Mouse (Mus musculus): ENCODE results near the gene Krtcap3. TPM values are rescaled to one million over a fixed set of nuclear protein-coding genes. Genes with fewer than 3 reads are reported as not detected.
A peak's percentile ranks its signal among the peaks of the same experiment; 100 is the strongest.

Krtcap3 gene
- total RNA-seq, 2 experiments from 2014 or later, result 2.8 to 3.2 TPM

DNA sequence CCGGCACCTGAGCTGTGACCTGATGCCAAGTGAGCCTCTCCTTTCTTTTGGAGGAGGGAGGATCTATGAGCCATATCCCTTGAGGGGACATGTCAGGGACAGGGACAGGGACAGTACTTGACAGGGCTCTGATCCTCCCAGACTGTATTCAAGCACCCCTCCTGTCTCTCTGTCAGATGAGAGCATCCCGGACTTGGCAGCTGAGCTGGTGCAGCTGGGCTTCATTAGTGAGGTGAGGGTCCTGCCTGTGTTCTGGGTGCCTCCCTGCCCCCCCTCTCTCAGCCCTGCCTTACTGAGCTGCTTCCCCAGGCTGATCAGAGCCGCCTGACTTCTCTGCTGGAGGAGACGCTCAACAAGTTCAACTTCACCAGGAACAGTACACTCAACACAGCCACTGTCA, 775 bp upstream of the Krtcap3 start:
- intact Hi-C loops (cut with DNase I), result no loop called here
- no peak for DNase-seq

DNA sequence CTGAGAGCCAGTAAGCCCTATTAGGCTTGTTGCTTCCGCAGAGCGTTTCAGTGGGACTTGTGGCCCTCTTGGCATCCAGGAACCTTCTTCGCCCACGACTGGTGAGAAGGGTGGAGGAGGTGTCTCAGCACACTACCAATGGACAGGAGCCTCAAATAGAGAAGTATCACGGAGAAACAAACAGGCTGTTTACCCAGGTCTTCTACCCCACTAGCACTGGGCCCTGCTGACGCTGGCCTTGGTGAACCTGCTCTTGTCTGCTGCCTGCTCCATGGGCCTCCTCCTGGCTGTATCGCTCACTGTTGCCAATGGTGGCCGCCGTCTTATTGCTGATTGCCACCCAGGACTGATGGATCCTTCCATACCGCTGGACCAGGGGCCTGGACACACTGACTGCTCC, 660 bp downstream of the Krtcap3 start:
- intact Hi-C loops (cut with DNase I), result no loop called here
- DNase-seq, result no peak

DNA sequence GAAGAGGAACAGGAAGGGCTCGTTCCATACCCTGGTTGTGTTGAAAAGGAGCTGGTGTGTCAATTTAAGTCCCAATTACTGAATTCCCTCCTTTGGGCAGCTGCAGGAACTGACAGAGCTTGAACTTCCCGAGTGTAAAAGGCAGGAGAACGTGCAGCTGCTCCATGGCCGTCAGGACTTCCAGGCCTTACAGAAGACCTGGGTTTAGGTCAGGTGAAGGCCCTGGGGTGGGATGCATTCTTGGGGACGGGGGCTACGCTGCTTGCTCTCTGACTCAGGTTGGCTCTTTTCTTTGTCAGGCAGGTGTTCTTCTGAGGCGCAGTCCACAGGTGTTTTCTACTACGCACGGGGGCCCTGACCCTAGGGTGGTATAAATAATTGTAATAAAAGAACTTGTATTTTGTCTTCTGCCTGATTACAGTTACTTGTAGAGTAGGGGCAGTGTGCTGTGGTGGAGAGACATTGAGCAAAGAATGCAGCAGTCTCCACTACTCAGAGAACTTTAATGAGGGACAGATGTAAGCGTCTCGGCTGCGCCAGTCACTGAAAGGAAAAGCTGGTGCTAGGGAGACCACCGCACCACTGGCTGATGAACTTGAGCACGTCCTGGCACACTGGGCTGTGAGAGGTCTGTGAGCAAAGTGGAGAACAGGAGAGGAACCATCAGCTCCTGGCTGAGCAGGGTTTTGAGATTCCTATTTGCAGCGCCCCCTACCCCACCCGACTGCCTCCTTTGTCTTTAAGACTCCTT, 1.5 kb downstream of the Krtcap3 start:
- no peak for DNase-seq

DNA sequence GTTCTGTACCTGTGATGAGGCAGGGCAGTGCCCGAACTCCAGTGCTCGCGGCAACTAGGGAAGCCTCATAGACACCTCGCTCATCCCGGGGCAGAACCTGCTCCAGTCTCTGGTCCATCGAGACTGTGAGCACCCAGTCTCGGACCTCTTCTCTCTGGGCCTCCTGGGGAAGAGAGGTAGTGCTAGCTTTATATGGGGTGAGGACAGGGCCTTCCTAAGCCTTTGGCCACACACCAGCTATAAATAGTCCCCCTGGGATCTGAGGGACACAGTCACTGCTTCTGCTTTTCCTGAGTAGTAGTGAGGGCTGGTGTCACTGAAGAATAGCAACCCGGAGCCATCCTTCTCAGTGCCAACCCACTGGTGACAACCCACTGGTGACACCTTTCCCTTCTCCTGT, 2.3 kb downstream of the Krtcap3 start:
- intact Hi-C loops (cut with DNase I), result no loop called here
- no peak for DNase-seq

More for the DNA sequence above, 1.5 kb downstream of the Krtcap3 start:
- intact Hi-C loops (cut with DNase I), result no loop called here

DNA sequence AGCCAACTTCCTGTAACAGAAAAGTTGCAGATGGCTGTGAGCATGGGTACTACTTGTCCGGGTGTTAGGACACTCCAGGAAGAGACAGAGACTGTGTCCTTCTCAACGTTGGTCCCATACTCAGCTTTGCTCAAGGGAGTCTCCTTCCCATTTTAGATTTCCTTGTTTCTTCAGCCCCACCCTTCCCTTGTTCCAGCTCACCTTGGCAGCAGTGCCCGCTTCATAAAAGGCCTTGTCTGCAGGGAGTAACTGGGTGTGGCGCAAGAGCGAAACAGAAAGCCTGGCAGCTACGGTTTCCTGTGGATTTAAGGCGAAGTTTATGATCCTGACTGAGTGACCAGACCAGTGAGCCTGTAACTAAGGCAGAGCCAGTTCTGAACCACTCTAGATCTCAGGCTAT, 3.0 kb downstream of the Krtcap3 start:
- intact Hi-C loops (cut with DNase I), result no loop called here
- peak; percentile 35 to 36 for DNase-seq

DNA sequence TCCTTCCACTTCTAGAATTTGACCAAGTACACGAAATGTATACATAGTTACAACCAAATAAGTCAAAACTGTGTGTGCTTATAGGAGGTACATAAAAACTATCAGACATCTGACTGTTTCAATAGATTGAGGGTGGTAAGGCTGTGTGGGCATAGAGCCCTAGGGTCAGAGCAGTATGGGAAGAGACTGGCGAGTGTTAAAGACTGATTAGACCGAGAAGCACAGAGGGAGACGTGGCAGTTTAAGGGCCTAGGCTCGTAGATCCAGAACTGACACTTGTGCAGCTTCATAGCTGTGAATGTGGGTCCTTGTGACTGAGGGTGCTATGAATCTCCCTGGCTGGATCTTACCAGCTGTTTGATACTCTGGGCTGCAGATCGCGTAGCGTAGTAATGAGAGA, 3.4 kb downstream of the Krtcap3 start:
- intact Hi-C loops (cut with DNase I), result no loop called here
- no peak for DNase-seq

DNA sequence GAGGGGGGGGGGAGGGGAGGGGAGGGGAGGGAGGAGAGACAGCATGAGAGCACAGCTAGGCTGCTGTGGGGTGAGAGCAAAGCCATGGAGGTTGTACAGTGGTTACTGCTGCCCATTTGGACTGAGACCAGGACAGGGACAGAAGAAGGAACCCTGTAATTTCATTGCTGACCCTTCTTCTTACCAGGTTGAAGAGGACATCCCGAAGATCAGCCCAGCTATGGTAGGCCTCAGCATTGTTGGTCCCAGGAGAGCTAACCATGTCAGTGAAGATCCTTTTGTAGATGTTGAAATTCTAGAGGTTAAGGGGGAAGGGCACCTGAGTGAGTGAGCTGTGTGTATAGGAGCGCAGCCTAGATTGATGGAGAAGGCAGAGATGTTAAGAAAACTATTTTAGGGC, 3.9 kb downstream of the Krtcap3 start:
- intact Hi-C loops (cut with DNase I), result no loop called here
- no peak for DNase-seq

DNA sequence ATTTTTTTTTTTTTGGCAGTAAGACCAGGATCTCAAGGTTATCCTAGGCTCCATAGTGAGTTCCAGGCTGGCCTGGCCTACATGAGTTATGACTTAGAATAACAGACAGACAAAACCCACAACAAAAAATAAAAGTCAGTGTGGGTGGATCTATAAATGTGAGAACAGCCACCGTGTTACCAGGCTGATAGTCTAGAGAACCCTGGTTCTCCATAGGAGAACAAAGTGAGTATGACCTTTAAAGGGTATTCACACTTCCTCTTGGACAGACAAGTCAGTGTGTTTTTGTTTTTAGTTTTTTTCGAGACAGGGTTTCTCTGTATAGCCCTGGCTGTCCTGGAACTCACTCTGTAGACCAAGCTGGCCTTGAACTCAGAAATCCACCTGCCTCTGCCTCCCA, 4.5 kb downstream of the Krtcap3 start:
- intact Hi-C loops (cut with DNase I), result no loop called here
- no peak for DNase-seq

DNA sequence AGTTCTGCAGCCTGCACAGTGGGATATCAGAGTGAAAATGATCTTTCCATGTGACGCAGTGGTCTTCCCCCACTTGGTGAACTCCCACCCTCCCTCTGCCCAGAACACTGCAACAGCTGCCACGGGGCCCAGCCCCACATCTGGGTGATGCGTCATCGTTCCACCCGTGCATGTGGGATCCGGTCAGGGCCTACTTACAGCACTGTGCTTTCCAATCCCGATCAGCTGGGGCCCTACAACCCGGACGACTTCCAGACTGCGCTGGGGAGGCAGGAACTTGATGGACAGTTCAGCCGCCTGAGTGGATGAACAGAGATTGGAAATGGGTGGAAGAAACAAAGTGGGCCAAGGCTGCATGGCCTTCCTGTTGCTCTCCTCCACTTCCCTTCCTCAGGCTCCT, 6.1 kb downstream of the Krtcap3 start:
- DNase-seq, result peak in 1 of 2 experiments; percentile 12
- intact Hi-C loops (cut with DNase I), result no loop called here

DNA sequence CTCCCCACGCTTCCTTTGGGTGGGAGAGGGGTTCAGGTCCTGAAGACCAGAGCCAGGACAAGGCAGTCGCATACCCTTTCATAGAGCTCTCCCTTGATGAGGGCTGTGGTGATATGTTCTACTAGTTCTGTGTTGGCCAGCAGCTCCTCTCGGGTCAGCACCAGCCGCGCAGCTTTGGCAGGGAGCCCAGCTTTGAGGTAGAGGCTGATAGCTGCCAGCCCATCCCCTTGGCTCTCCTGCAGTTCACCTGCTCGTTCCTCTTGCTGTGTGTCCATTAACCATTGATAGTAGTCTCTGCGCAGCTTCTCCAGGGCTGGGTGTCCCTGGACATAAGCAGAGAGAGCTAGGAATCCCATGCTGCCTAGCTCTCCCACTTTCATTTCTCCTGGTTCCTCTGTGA, 14.6 kb downstream of the Krtcap3 start:
- intact Hi-C loops (cut with DNase I), result no loop called here
- DNase-seq, result peak in 1 of 2 experiments; percentile 38

DNA sequence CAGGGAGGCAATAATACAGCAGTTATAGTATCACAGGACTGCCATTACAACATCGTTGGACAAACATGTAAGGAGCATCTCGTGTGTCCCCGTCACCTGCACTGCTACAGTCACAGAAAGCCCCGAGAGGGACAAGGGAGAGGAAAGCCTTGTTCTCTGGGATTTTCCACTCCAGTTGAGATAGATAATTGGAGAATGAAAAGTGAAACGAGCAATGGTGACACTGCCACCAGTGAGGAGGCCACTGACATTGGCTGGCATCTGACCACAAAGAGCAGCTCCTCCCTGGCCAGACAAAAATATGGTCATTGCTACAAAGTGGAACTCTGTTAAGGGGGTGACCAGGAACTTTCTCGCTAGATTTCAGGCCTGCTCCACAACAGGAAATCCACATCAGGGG, 16.2 kb downstream of the Krtcap3 start:
- intact Hi-C loops (cut with DNase I), result no loop called here
- no peak for DNase-seq

DNA sequence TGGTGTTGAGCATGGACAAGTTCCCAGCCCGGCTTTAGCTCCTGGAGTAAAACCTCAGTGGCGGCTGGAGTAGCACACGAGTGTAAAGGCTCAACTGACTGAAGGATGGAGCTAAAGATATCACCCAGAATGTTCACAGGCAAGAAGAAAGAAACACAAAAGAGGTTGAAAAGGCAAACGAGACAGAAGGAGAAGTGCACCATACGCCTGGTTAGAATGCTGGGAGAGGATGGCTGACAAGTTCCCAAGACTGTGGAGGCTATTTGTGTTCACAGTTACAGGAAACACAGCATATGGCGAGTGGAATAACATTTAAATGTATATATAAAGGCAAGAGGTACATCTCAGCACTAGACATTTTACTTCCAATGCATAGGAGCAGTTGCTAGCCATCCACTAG, 21.5 kb downstream of the Krtcap3 start:
- intact Hi-C loops (cut with DNase I), result no loop called here
- no peak for DNase-seq

DNA sequence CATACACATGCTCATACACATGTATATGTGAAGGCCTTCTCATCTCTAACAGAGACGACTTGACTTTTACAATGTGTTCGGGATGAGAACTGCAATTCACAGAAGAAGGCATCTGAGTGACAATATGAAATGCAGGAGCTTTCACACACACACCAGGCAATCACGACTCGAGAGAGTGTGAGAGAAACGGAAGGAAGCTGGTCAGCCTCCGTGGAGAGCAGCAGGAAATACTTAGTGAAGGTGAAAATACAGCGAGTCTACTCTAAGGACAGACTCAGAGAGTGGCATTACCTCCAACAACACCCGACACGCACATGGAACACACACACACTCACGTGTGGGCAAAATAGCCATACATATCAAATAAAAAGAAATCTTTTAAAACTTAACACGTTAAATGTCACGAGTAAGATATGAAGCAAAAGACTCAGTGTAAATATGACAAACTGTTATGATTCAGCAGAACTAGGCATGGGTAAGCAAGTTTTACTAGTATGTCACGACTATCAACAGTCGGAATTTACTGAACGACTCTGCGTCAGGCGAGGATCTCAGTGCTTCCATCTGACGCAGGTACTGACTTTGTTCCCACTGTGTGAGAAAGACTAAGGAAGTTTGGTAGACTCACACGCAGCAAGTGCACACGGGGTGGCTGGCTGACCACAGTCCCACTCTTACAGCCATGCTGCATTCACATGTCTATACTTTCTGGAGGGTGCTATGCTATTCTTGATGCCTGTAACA, 27.9 kb downstream of the Krtcap3 start:
- intact Hi-C loops (cut with DNase I), result no loop called here
- no peak for DNase-seq

DNA sequence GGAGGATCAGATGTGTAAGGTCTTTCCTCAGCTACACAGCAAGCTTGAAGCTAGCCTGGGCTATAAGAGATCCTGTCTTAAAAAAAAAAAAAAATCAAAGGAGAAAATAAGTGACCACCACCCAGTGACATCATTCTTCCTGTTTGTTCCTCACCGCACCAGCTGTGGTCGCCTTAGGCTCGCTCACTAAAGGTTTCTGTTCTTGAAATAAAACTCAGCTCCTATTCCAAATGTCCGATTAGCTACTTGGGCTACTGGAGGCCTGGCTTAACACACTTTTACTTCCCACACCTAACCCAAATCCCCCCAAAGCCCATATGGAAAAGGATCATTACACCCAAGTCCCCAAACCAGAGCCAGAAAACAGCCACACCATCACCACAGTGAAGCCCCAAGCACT, 36.7 kb downstream of the Krtcap3 start:
- DNase-seq, result no peak
- intact Hi-C loops (cut with DNase I), result no loop called here

DNA sequence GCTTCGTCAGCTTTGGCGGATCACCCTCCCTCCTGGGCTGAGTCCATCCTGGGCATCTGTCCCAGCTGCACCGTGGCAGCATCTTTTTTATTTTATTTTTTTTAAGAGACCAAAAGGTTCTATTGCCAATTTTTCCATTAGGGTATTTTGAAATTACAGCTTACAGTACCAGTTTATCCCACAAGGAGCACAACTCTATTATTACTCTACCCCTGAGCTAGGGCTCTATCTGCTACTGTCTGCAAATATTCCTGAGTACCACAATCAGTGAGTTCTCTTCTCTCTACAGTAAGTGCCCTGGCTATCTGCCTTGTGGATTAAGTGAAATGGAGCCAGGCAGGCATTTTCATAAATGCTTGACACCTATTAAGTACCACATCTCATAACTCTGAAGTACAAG, 37.2 kb downstream of the Krtcap3 start:
- peak in 1 of 2 experiments; percentile 17 for DNase-seq
- intact Hi-C loops (cut with DNase I), result no loop called here

DNA sequence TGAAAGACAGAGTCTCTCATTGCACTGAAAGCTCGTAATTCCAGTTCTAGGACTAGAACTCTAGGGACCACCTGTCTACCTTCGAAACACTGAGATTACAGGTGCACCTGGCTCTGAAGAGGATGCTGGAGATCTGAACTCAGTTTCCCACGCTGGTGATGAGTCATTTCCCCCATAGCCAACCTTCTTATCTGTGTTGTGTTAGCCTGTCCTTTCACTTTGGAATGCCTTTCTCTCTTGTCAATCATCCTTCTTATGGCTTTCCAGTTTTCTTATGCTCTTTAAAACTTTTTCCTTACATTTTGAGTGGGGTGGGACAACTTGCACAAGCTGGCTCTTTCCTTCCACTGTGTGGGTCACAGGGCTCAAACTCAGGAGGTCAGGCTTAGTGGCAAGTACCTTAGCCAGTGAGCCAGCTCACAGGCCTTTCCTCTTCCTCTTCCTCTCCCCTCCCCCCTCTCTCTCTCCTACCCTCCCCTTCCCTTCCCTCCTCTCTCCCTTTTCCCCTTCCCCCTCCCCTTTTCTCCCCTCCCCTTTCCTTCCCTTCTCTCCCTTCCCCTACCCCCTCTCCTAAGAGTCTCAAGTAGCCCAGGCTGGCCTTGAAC, 38.2 kb downstream of the Krtcap3 start:
- intact Hi-C loops (cut with DNase I), result loop anchor here (2.0 to 10.0 kb wide), 2 partner anchors 69 to 165 kb away; partner anchors contain the start of genes Ppm1g and Zfp512
- no peak for DNase-seq

DNA sequence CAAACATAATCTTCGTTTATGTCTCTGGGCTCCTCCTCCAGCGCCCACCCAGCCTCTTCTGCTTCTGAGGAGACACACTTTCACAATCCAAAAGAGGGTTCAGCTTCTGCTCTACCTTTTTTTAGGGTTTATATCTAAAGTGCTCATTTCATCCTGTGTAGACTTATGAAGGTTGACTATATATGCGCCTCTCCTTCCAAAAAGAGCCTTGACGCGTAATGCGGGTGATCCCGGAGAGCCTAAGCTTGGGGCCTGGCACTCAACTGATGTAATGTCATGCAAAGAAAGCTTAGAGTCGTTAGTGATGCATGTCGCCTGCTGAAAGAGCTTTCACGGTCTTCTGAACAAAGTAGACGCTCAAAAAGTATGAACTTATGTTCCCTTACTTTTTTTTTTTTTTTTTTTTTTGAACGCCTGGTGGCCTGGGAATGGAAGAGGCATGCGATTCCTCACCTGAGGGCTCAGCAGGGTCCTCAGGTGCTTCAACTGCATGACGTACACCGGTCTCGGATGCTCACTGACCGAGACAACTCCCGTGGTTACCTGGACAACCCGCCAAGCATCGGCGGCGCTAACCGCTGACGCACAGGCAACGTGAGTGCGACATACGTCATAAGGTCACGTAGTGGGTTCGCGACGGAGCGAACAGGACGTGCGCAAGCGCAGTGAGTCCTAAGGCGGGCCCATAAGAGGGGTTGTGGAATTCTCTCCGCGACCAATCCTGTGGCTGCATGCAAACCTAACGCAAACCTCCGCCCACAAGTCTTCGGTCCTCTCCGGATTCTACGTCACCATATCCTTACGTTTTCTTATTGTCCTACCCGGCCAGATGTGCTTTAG, 39.2 kb downstream of the Krtcap3 start, which contains the start of gene Ift172:
TSS of gene Ift172 (minus strand) at position 596 of the 840 bp plus-strand sequence.
- DNase-seq, result peak; percentile 96 to 97
- intact Hi-C loops (cut with DNase I), result loop anchor here (2.0 to 10.0 kb wide), 2 partner anchors 70 to 164 kb away; partner anchors contain the start of genes Ppm1g and Zfp512

DNA sequence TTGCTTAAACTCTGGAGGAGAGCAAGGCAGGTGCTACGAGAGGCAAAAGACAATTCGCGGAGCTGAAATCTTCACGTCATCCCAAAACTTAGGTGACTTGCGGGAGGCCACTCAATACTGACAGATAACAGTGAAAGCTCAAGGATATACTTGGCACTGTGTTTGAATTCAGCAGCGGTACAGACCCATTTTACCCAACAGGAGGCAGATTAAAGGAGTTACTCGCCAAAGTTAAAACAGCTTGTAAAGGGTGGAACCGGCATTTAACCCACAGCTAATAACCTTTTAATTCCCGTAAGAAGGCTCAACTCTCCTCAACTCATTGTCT, 39.8 kb downstream of the Krtcap3 start:
- intact Hi-C loops (cut with DNase I), result loop anchor here (2.0 to 10.0 kb wide), 2 partner anchors 71 to 163 kb away; partner anchors contain the start of genes Ppm1g and Zfp512
- DNase-seq, result no peak

DNA sequence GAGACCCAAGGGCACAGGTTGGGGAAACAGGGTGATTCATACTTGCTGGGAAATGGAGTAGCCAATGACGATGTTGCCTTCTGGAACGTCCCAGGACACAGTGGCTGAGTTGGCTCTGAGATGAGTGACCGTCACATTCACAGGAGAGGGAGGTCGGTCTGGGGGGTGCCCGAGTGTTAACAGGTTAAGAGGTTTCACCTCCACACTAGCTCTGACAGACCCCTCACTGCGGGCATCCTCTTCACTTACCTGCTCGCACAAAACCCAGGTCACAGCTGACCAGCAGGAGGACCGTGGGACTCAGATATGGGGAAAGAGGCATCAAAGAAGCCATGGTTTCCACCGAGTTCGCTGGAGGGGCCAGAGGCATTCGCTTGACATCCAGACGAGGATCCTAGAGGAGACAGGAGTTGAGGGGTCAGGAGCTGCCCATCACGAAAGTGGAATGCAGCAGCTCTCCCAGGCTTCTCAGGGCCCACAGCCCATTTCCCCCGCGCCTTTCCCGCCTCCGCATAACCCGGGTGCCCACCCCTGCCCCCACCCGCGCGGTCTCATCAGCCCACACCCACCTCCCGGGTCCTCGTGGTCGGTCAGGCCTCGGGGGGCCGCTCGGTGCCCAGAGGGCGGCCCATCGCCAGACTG, 43.6 kb downstream of the Krtcap3 start:
- no peak for DNase-seq
- intact Hi-C loops (cut with DNase I), result loop anchor here (10.0 kb wide), 1 partner anchor 160 kb away; the partner anchor contains the start of gene Zfp512

DNA sequence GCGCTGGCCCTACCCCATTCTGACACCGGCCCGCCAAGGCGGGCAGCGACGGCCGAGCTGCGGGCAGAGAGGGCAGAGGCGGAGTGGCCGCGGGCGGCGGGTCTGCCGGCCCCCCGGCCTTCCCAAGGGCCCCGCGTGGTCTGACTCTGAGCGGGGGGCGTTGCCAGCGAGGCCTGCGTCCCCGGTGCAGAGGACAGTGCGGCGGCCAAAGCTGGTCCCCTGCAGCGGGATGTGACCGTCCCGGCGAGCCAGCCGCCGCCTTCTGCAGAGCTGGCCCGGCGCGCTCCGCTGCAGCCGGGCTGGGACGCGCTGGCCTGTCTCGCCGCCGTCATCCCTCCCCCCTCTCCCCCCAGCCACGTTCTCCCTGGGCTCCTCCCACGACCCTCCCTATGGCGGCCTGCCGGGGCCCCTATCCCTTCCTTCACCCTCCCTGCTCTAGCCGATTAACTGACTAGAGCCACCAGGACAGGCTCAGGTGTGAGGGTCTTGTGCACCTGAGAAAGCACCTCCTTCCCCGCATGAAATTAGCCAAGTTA, 44.2 kb downstream of the Krtcap3 start, which contains the start of gene Fndc4:
TSS of gene Fndc4 (minus strand) at position 475 of the 536 bp plus-strand sequence.
- peak; percentile 45 to 50 for DNase-seq
- intact Hi-C loops (cut with DNase I), result loop anchor here (10.0 kb wide), 1 partner anchor 159 kb away; the partner anchor contains the start of gene Zfp512

All from heart, postnatal 14 days (tissue).